Mouse (Mus musculus): ENCODE results near the gene Hgd. TPM values are rescaled to one million over a fixed set of nuclear protein-coding genes. Genes with fewer than 3 reads are reported as not detected.

The Hgd gene
- polyA plus RNA-seq, 1 experiment from 2014 or later, result 2.7 TPM

DNA sequence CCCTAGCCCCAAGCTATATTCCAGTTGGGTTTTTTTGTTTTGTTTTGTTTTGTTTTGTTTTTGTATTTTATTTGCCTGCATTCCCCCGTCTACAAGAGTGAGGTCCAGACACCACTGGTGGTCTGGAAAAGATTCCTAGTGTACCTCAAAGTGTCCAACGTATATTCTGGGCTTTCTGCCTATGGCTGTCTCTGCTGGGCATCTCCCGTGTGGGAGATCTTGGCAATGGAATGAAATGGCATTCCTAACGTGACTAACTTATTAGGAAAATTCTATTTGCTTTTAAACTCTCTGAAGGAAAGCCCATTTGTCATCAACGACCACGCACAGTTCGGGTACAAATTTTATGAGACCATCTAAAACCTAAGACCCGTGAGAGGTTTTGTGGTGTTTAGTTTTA, 35.5 kb downstream of the Hgd start:
- H3K36me3 ChIP-seq (ENCODE audit: control insufficient read depth, insufficient read depth), result no peaks in the 10 kb centered on the region
- ATAC-seq, result no peak
- no peak for TF ChIP-seq CTCF (IDR thresholded peaks at IDR 0.05; ENCODE audit: low read depth)
- WGBS, result 64% methylated on average over 8 of the region's 8 CpGs
- H3K27me3 ChIP-seq (replicated peaks; ENCODE audit: control insufficient read depth, insufficient read depth, low read length), result no peaks in the 10 kb centered on the region
- H3K9ac ChIP-seq (ENCODE audit: low read depth, low read length), result no peak overlapping the region
- no peaks in the 10 kb centered on the region for H3K4me1 ChIP-seq (replicated peaks; ENCODE audit: control insufficient read depth, insufficient read depth, low read length)
- no peak overlapping the region for H3K27ac ChIP-seq (ENCODE audit: low read depth, low read length)
- no peaks in the 10 kb centered on the region for H3K9me3 ChIP-seq (ENCODE audit: control insufficient read depth)
- no peak overlapping the region for H3K4me3 ChIP-seq (ENCODE audit: low read depth, low read length)
- H3K4me2 ChIP-seq (replicated peaks; ENCODE audit: low read depth), result no peak overlapping the region

DNA sequence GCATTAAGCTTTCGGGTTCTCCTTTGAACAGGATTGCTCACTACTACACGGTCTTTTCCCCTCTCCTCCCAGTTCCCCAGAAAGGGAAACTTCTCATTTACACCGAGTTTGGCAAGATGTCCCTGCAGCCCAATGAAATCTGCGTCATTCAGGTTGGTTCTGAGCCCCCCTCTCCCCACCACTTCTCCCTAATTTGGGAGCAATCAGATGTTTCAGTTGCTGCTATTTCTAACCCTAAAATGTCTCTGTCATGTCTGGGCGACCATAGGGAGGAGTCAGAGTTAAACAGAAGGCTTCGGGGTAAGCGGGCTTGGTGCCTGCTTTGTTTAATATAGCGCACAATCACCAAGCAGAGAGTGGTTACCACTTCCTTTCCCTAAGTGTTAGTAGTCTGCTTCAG, 36.2 kb downstream of the Hgd start:
- no peak for ATAC-seq
- WGBS, result 68% methylated on average over 8 of the region's 8 CpGs
- Histone ChIP-seq H3K36me3 (ENCODE audit: control insufficient read depth, insufficient read depth) (no peaks in the 10 kb centered on the region), H3K27me3 (replicated peaks; ENCODE audit: control insufficient read depth, insufficient read depth, low read length) (no peaks in the 10 kb centered on the region), H3K4me1 (replicated peaks; ENCODE audit: control insufficient read depth, insufficient read depth, low read length) (no peaks in the 10 kb centered on the region), H3K4me3 (ENCODE audit: low read depth, low read length) (no peak overlapping the region), H3K4me2 (replicated peaks; ENCODE audit: low read depth) (no peak overlapping the region), H3K9ac (ENCODE audit: low read depth, low read length) (no peak overlapping the region), H3K9me3 (ENCODE audit: control insufficient read depth) (no peaks in the 10 kb centered on the region), H3K27ac (ENCODE audit: low read depth, low read length) (no peak overlapping the region)
- TF ChIP-seq CTCF (IDR thresholded peaks at IDR 0.05; ENCODE audit: low read depth), result no peak

DNA sequence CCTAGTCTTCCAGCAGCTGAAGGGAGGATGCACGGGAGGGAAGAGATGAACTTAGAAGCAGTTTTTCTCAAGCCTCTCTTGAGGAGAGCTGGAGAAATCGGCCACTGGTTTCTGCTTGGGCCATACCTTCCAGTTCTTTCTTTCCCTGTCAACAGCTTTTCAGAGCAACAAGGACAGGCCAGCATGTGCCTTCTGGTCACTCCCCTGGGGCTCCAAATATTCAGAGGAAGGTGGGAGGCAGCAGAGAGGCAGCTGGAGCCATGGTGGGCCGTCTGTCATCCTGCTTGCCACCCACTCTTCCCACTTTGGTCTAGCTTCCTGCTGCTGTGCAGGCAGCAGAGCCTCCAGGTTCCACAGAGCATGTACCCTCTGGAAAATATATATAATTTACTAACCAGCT, 37.7 kb downstream of the Hgd start:
- H3K27me3 ChIP-seq (replicated peaks; ENCODE audit: control insufficient read depth, insufficient read depth, low read length), result no peaks in the 10 kb centered on the region
- no peak for ATAC-seq
- TF ChIP-seq CTCF (IDR thresholded peaks at IDR 0.05; ENCODE audit: low read depth), result no peak
- no peak overlapping the region for H3K27ac ChIP-seq (ENCODE audit: low read depth, low read length)
- no peak overlapping the region for H3K4me2 ChIP-seq (replicated peaks; ENCODE audit: low read depth)
- H3K9me3 ChIP-seq (ENCODE audit: control insufficient read depth), result no peaks in the 10 kb centered on the region
- no peak overlapping the region for H3K4me3 ChIP-seq (ENCODE audit: low read depth, low read length)
- 51% methylated on average over 3 of the region's 3 CpGs for WGBS
- no peaks in the 10 kb centered on the region for H3K4me1 ChIP-seq (replicated peaks; ENCODE audit: control insufficient read depth, insufficient read depth, low read length)
- no peaks in the 10 kb centered on the region for H3K36me3 ChIP-seq (ENCODE audit: control insufficient read depth, insufficient read depth)
- H3K9ac ChIP-seq (ENCODE audit: low read depth, low read length), result no peak overlapping the region

GRCm38 (mm10) chr16:37622403-37622802, 42.5 kb downstream of the Hgd start:
- no peaks in the 10 kb centered on the region for H3K9me3 ChIP-seq (ENCODE audit: control insufficient read depth)
- no peak overlapping the region for H3K4me3 ChIP-seq (ENCODE audit: low read depth, low read length)
- no peak overlapping the region for H3K27ac ChIP-seq (ENCODE audit: low read depth, low read length)
- no peak for TF ChIP-seq CTCF (IDR thresholded peaks at IDR 0.05; ENCODE audit: low read depth)
- H3K27me3 ChIP-seq (replicated peaks; ENCODE audit: control insufficient read depth, insufficient read depth, low read length), result no peaks in the 10 kb centered on the region
- H3K9ac ChIP-seq (ENCODE audit: low read depth, low read length), result no peak overlapping the region
- 66% methylated on average over 3 of the region's 3 CpGs for WGBS
- no peak for ATAC-seq
- no peaks in the 10 kb centered on the region for H3K36me3 ChIP-seq (ENCODE audit: control insufficient read depth, insufficient read depth)
- no peak overlapping the region for H3K4me2 ChIP-seq (replicated peaks; ENCODE audit: low read depth)
- no peaks in the 10 kb centered on the region for H3K4me1 ChIP-seq (replicated peaks; ENCODE audit: control insufficient read depth, insufficient read depth, low read length)

DNA sequence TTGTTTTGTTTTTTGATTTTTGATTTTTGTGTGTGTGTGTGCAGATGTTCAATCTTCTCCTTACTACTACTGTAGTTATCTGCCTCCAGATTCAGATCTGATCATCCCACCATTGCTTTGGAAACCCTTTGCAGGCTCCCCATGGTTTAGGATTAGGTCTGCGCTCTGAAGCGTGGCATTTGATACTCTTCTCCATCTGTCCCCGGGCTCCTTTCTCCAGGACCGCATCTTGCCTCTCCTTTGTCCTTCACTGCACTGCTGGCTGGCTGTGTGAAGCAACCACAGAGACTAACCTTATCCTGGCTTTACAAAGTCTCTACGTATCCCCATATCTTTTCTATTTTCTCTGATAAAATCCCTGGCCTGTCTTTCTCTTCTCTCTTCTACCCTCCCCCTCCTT, 43.0 kb downstream of the Hgd start:
- WGBS, result 83% methylated on average over 5 of the region's 5 CpGs
- ATAC-seq, result no peak
- no peaks in the 10 kb centered on the region for H3K4me1 ChIP-seq (replicated peaks; ENCODE audit: control insufficient read depth, insufficient read depth, low read length)
- no peaks in the 10 kb centered on the region for H3K27me3 ChIP-seq (replicated peaks; ENCODE audit: control insufficient read depth, insufficient read depth, low read length)
- no peak overlapping the region for H3K4me3 ChIP-seq (ENCODE audit: low read depth, low read length)
- H3K9me3 ChIP-seq (ENCODE audit: control insufficient read depth), result no peaks in the 10 kb centered on the region
- H3K27ac ChIP-seq (ENCODE audit: low read depth, low read length), result no peak overlapping the region
- no peak overlapping the region for H3K9ac ChIP-seq (ENCODE audit: low read depth, low read length)
- no peak overlapping the region for H3K4me2 ChIP-seq (replicated peaks; ENCODE audit: low read depth)
- no peaks in the 10 kb centered on the region for H3K36me3 ChIP-seq (ENCODE audit: control insufficient read depth, insufficient read depth)
- TF ChIP-seq CTCF (IDR thresholded peaks at IDR 0.05; ENCODE audit: low read depth), result no peak

DNA sequence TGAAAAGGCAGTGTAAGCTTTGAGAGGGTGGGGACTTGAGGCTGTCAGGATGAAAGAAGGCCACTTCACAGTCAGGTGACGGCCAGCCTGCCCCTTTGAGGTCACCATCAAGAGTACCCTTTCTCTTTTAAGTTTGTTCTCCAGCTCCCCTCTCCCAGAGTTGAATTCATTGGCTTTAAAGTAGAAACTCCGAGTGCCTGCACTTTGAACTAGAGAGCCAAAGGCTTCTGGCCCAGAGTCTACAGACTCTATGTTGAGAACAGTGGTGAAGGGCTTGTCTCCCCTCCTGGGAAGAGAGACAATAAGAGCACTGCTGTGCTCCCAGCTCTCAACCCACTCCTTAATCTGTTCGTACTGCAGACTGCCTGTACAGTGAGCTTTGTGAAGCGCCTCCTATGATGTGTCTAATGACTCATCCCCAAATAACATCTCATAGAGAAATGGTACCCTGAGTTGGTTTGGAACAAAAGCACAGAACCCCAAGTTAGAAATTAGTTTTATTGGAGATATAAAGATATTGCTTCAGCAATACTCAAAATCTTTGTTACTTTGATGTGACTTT, 46.5 kb downstream of the Hgd start:
- Histone ChIP-seq H3K27ac (ENCODE audit: low read depth, low read length) (no peak overlapping the region), H3K4me3 (ENCODE audit: low read depth, low read length) (no peak overlapping the region), H3K4me2 (replicated peaks; ENCODE audit: low read depth) (no peak overlapping the region), H3K9ac (ENCODE audit: low read depth, low read length) (no peak overlapping the region), H3K9me3 (ENCODE audit: control insufficient read depth) (no peaks in the 10 kb centered on the region), H3K4me1 (replicated peaks; ENCODE audit: control insufficient read depth, insufficient read depth, low read length) (no peaks in the 10 kb centered on the region), H3K36me3 (ENCODE audit: control insufficient read depth, insufficient read depth) (no peaks in the 10 kb centered on the region), H3K27me3 (replicated peaks; ENCODE audit: control insufficient read depth, insufficient read depth, low read length) (no peaks in the 10 kb centered on the region)
- no peak for TF ChIP-seq CTCF (IDR thresholded peaks at IDR 0.05; ENCODE audit: low read depth)
- WGBS, result 68% methylated on average over 4 of the region's 4 CpGs
- no peak for ATAC-seq

DNA sequence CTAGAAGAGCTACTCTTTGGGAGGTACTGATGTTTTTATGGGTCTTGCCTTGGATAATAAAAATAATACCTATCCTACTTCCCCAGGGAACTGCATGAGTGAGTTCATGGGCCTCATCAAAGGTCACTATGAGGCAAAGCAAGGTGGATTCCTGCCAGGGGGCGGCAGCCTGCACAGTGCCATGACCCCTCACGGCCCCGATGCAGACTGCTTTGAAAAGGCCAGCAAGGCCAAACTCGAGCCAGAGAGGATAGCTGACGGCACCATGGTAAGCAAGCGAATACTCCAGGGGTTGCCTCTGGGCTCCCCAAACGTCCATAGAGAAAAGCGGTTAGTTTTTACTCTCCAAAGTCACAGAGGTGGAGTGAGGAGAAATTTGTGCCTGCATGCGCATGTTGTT, 48.4 kb downstream of the Hgd start:
- TF ChIP-seq CTCF (IDR thresholded peaks at IDR 0.05; ENCODE audit: low read depth), result no peak
- no peaks in the 10 kb centered on the region for H3K36me3 ChIP-seq (ENCODE audit: control insufficient read depth, insufficient read depth)
- H3K4me3 ChIP-seq (ENCODE audit: low read depth, low read length), result no peak overlapping the region
- H3K9ac ChIP-seq (ENCODE audit: low read depth, low read length), result no peak overlapping the region
- WGBS, result 82% methylated on average over 9 of the region's 9 CpGs
- no peak for ATAC-seq
- H3K27me3 ChIP-seq (replicated peaks; ENCODE audit: control insufficient read depth, insufficient read depth, low read length), result no peaks in the 10 kb centered on the region
- H3K9me3 ChIP-seq (ENCODE audit: control insufficient read depth), result no peaks in the 10 kb centered on the region
- no peaks in the 10 kb centered on the region for H3K4me1 ChIP-seq (replicated peaks; ENCODE audit: control insufficient read depth, insufficient read depth, low read length)
- no peak overlapping the region for H3K4me2 ChIP-seq (replicated peaks; ENCODE audit: low read depth)
- no peak overlapping the region for H3K27ac ChIP-seq (ENCODE audit: low read depth, low read length)
